Mouse (Mus musculus): ENCODE measurements around the gene Ltb. TPM values are rescaled to one million over a fixed set of nuclear protein-coding genes. Genes with fewer than 3 reads are reported as not detected.

The Ltb gene
- polyA plus RNA-seq, 1 experiment from 2014 or later, result 1.5 TPM

DNA sequence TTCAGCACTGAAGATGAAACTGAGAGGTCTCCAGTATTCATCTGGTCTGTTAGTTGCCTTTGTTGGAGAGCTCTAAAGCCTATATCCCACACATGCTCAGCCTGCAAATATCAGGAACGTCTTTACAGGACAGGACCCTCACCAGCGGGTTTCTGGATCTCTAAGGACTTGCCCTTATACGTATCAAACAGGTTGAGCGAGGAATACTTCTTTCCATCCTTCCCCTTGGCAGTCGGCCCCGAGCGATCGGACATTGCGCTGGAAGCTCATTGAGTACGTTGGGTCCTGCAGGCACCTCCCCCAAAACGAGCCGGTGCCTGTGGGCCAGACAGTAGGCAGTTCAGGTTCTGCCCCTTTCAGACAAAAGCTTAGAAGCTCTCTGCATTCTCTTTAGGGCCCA lies 31.5 kb upstream of the Ltb start:
- DNase-seq (ENCODE audit: low spot score) (no peak), ATAC-seq (replicated peaks; ENCODE audit: low FRiP score, low TSS enrichment, low read depth) (no peak)
- Histone ChIP-seq H3K4me1 (replicated peaks; ENCODE audit: control insufficient read depth, insufficient read depth, low read length) (peaks cover 19% of the 10 kb centered on the region), H3K9me3 (ENCODE audit: control insufficient read depth, low read length) (no peaks in the 10 kb centered on the region), H3K27ac (ENCODE audit: low read depth) (peak overlapping the region; percentile 5; the same call in 1 of the 2 replicates), H3K4me2 (ENCODE audit: low read length) (peak overlapping the region; percentile 98), H3K27me3 (replicated peaks; ENCODE audit: control insufficient read depth, insufficient read depth, low read length) (no peaks in the 10 kb centered on the region), H3K9ac (ENCODE audit: low read length) (peak overlapping the region; percentile 87), H3K4me3 (ENCODE audit: low read depth, low read length) (peak overlapping the region; percentile 65), H3K36me3 (ENCODE audit: control insufficient read depth, insufficient read depth, low read length) (peaks cover 49% of the 10 kb centered on the region)
- 40% methylated on average over 12 of the region's 12 CpGs for WGBS

- Histone ChIP-seq H3K9me3 (ENCODE audit: control insufficient read depth, low read length) (no peaks in the 10 kb centered on the region), H3K27ac (ENCODE audit: low read depth) (peak overlapping the region; percentile 85), H3K4me3 (ENCODE audit: low read depth, low read length) (peak overlapping the region; percentile 65), H3K9ac (ENCODE audit: low read length) (peak overlapping the region; percentile 87), H3K4me2 (ENCODE audit: low read length) (peak overlapping the region; percentile 98), H3K36me3 (ENCODE audit: control insufficient read depth, insufficient read depth, low read length) (peaks cover 41% of the 10 kb centered on the region), H3K27me3 (replicated peaks; ENCODE audit: control insufficient read depth, insufficient read depth, low read length) (no peaks in the 10 kb centered on the region), H3K4me1 (replicated peaks; ENCODE audit: control insufficient read depth, insufficient read depth, low read length) (peaks cover 19% of the 10 kb centered on the region)
- WGBS, result 13% methylated on average over 8 of the region's 8 CpGs
- no peak for ATAC-seq (replicated peaks; ENCODE audit: low FRiP score, low TSS enrichment, low read depth)
- no peak for DNase-seq (ENCODE audit: low spot score)
Measured at GRCm38 (mm10) chr17:35163326-35164081, 30.7 kb upstream of the Ltb start.

GRCm38 (mm10) chr17:35164218-35164567 lies 30.0 kb upstream of the Ltb start:
- Histone ChIP-seq H3K4me1 (replicated peaks; ENCODE audit: control insufficient read depth, insufficient read depth, low read length) (peaks cover 19% of the 10 kb centered on the region), H3K27ac (ENCODE audit: low read depth) (peak overlapping the region; percentile 85), H3K9me3 (ENCODE audit: control insufficient read depth, low read length) (no peaks in the 10 kb centered on the region), H3K9ac (ENCODE audit: low read length) (peak overlapping the region; percentile 87), H3K4me3 (ENCODE audit: low read depth, low read length) (peak overlapping the region; percentile 65), H3K27me3 (replicated peaks; ENCODE audit: control insufficient read depth, insufficient read depth, low read length) (no peaks in the 10 kb centered on the region), H3K36me3 (ENCODE audit: control insufficient read depth, insufficient read depth, low read length) (peaks cover 34% of the 10 kb centered on the region), H3K4me2 (ENCODE audit: low read length) (peak overlapping the region; percentile 98)
- ATAC-seq (replicated peaks; ENCODE audit: low FRiP score, low TSS enrichment, low read depth) (no peak), DNase-seq (ENCODE audit: low spot score) (peak; percentile 76)
- WGBS, result under 1% methylated on average over 27 of the region's 28 CpGs

GRCm38 (mm10) chr17:35164568-35165450 lies 29.4 kb upstream of the Ltb start, which contains the start of gene Prrc2a:
Prrc2a (minus strand) TSS chr17:35164897.
- H3K4me1 ChIP-seq (replicated peaks; ENCODE audit: control insufficient read depth, insufficient read depth, low read length), result peaks cover 19% of the 10 kb centered on the region
- H3K36me3 ChIP-seq (ENCODE audit: control insufficient read depth, insufficient read depth, low read length), result peaks cover 28% of the 10 kb centered on the region
- under 1% methylated on average over 79 of the region's 89 CpGs for WGBS
- peak within 1 kb of the TSS; percentile 98 for H3K4me2 ChIP-seq (ENCODE audit: low read length)
- ATAC-seq (replicated peaks; ENCODE audit: low FRiP score, low TSS enrichment, low read depth), result peak; percentile 94
- no peaks in the 10 kb centered on the region for H3K9me3 ChIP-seq (ENCODE audit: control insufficient read depth, low read length)
- H3K27ac ChIP-seq (ENCODE audit: low read depth), result peak within 1 kb of the TSS; percentile 99
- DNase-seq (ENCODE audit: low spot score), result peak; percentile 98
- H3K27me3 ChIP-seq (replicated peaks; ENCODE audit: control insufficient read depth, insufficient read depth, low read length), result no peaks in the 10 kb centered on the region
- H3K9ac ChIP-seq (ENCODE audit: low read length), result peak within 1 kb of the TSS; percentile 87
- H3K4me3 ChIP-seq (ENCODE audit: low read depth, low read length), result peak within 1 kb of the TSS; percentile 65

DNA sequence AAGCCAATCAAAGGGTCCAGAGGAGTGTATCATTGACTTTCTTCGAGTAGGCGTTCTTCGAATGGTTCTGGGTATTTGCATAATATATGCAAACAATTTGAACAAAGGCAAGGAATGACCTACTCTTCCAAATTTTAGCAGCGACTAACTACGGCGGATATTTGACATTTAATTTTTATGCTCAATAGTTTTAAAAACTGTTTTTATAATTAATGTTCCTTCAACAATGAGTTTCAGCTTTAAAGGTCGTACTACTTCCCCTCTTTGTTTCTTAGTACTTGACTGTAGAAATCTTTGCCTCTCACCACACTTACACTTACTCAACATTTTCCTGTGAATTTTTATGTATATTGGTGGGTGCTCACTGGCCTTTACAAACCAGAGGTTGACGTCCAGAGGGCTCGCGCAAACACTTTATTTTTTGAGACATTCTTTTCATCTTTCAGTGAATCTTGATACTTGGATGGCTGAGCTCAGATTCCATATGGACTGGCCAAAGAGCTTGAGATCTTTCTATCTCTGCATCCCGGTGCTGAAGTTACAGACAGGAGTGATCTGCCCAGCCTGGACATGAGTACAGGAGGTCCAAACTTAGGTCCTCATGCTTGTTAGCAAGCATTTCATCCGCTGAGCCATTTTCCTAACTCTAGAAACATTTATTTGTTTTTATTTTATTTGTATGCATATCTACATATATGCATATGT lies 28.6 kb upstream of the Ltb start:
- no peaks in the 10 kb centered on the region for H3K9me3 ChIP-seq (ENCODE audit: control insufficient read depth, low read length)
- H3K4me3 ChIP-seq (ENCODE audit: low read depth, low read length), result peak overlapping the region; percentile 65
- peaks cover 19% of the 10 kb centered on the region for H3K4me1 ChIP-seq (replicated peaks; ENCODE audit: control insufficient read depth, insufficient read depth, low read length)
- peak overlapping the region; percentile 58 for H3K9ac ChIP-seq (ENCODE audit: low read length)
- H3K27ac ChIP-seq (ENCODE audit: low read depth), result peak overlapping the region; percentile 99
- DNase-seq (ENCODE audit: low spot score), result no peak
- peak overlapping the region; percentile 65 for H3K4me2 ChIP-seq (ENCODE audit: low read length)
- WGBS, result 20% methylated on average over 12 of the region's 12 CpGs
- H3K27me3 ChIP-seq (replicated peaks; ENCODE audit: control insufficient read depth, insufficient read depth, low read length), result no peaks in the 10 kb centered on the region
- H3K36me3 ChIP-seq (ENCODE audit: control insufficient read depth, insufficient read depth, low read length), result peaks cover 20% of the 10 kb centered on the region
- peak; percentile 85 for ATAC-seq (replicated peaks; ENCODE audit: low FRiP score, low TSS enrichment, low read depth)

DNA sequence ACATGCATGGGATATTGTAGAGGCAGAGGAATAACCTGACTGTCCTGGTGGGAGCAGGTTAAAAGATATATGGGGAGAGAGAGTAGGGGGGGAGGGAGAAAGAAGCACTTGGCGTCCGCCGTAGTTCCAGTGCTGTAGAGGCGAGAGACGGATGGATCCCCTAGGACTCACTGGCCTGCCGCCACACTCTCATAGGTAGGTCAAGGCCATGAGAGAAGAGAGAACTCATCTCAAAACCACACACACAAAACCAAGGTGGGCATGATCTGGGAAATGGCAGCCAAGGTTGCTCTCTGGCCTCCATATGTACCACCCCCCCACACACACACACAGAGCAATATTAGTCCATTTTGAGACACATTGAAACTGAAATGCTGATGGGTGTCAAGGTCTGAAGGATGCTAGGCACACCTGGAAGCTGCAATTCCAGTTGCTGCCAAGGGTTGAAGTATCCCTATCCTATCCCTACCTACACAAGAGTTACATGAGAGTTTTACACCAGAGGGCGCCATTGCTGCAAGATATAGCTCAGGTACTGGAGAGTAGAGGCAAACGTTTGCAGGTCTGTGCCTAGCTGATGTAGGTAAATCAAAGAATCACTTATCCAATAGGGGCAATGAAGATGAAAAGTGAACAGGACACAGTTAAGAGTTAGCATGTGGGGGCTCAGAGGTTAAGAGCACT lies 27.7 kb upstream of the Ltb start:
- Histone ChIP-seq H3K4me2 (ENCODE audit: low read length) (peak overlapping the region; percentile 65), H3K4me3 (ENCODE audit: low read depth, low read length) (no peak overlapping the region), H3K4me1 (replicated peaks; ENCODE audit: control insufficient read depth, insufficient read depth, low read length) (peaks cover 19% of the 10 kb centered on the region), H3K27ac (ENCODE audit: low read depth) (peak overlapping the region; percentile 99), H3K27me3 (replicated peaks; ENCODE audit: control insufficient read depth, insufficient read depth, low read length) (no peaks in the 10 kb centered on the region), H3K9ac (ENCODE audit: low read length) (no peak overlapping the region; the same call in 1 of the 2 replicates), H3K9me3 (ENCODE audit: control insufficient read depth, low read length) (no peaks in the 10 kb centered on the region), H3K36me3 (ENCODE audit: control insufficient read depth, insufficient read depth, low read length) (peaks cover 11% of the 10 kb centered on the region)
- ATAC-seq (replicated peaks; ENCODE audit: low FRiP score, low TSS enrichment, low read depth) (no peak), DNase-seq (ENCODE audit: low spot score) (no peak)
- WGBS, result 61% methylated on average over 8 of the region's 8 CpGs

DNA sequence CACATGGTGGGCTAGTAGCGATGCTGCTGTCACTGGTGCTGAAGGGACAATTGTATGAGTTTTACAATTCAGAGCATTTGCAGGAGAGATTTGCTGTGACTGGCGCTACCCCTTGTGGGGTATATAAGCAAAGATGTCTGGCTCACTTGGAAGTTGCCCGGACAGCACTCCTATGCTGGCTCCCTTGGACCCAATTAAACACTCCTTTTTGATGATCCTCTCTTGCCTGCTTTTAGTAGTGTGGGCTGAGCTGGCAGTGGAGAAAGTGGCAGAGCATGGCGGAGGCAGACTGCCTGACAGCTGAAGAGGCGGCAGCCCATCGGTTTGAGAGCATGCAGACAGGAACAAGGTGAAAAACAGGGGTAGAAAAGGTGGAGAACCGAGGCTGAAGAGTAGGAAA lies 26.4 kb upstream of the Ltb start:
- WGBS, result 87% methylated on average over 7 of the region's 7 CpGs
- ATAC-seq (replicated peaks; ENCODE audit: low FRiP score, low TSS enrichment, low read depth) (no peak), DNase-seq (ENCODE audit: low spot score) (no peak)
- Histone ChIP-seq H3K4me3 (ENCODE audit: low read depth, low read length) (no peak overlapping the region), H3K27ac (ENCODE audit: low read depth) (no peak overlapping the region), H3K36me3 (ENCODE audit: control insufficient read depth, insufficient read depth, low read length) (0 out of 2 replicates have a peak, but pooled peaks cover 1% of the 10 kb centered on the region), H3K9ac (ENCODE audit: low read length) (no peak overlapping the region), H3K9me3 (ENCODE audit: control insufficient read depth, low read length) (no peaks in the 10 kb centered on the region), H3K4me1 (replicated peaks; ENCODE audit: control insufficient read depth, insufficient read depth, low read length) (peaks cover 15% of the 10 kb centered on the region), H3K27me3 (replicated peaks; ENCODE audit: control insufficient read depth, insufficient read depth, low read length) (no peaks in the 10 kb centered on the region), H3K4me2 (ENCODE audit: low read length) (no peak overlapping the region)
